Mouse (Mus musculus) myocyte (in vitro differentiated cells): ENCODE measurements around the gene Kif19a. TPM values are rescaled to one million over a fixed set of nuclear protein-coding genes. Genes with fewer than 3 reads are reported as not detected.

Experiments
- H3K27me3 ChIP-seq: one replicate; pipeline ENCODE4 v1.6.1; 2011; ENCODE audit not compliant: control insufficient read depth, insufficient read depth, insufficient read length
- H3K36me3 ChIP-seq: one replicate; pipeline ENCODE4 v1.6.1; 2011; ENCODE audit not compliant: control insufficient read depth, insufficient read depth
- H3K4me2 ChIP-seq: one replicate; pipeline ENCODE4 v1.6.1; 2011; ENCODE audit warnings: low read depth, control low read depth
- H3K4me3 ChIP-seq: one replicate; pipeline ENCODE4 v1.5.1; 2011; ENCODE audit warnings: mild to moderate bottlenecking, control low read depth, moderate library complexity
- H3K79me2 ChIP-seq: one replicate; pipeline ENCODE4 v1.6.1; 2011; ENCODE audit not compliant: control insufficient read depth, insufficient read depth
- H3ac ChIP-seq: one replicate; pipeline ENCODE4 v1.6.1; 2011; ENCODE audit not compliant: control insufficient read depth, insufficient read length
- CEBPB ChIP-seq: IDR thresholded peaks from 2 replicates; pipeline ENCODE4 v1.6.1; 2011; ENCODE audit warnings: mild to moderate bottlenecking, moderate library complexity; ENCODE audit not compliant: poor library complexity, insufficient read depth, severe bottlenecking
- E2F4 ChIP-seq: IDR thresholded peaks from one replicate; pipeline ENCODE4 v1.6.1; 2011; ENCODE audit warnings: mild to moderate bottlenecking, control low read depth, moderate library complexity; ENCODE audit not compliant: insufficient read depth
- MAX ChIP-seq: IDR thresholded peaks from one replicate; pipeline ENCODE4 v1.6.1; 2011; ENCODE audit warnings: low read depth, mild to moderate bottlenecking, control low read depth
- MYOD1 ChIP-seq, 3 experiments: IDR thresholded peaks; one replicate each; pipeline ENCODE4 v1.6.1; 2011; ENCODE audit warnings: control low read depth in 2 of 3, low read depth in 2 of 3, mild to moderate bottlenecking in 2 of 3, moderate library complexity in 1 of 3; ENCODE audit not compliant: insufficient read length in 2 of 3, control insufficient read depth in 1 of 3
- MYOG ChIP-seq, 3 experiments: IDR thresholded peaks; one replicate each; pipeline ENCODE4 v1.6.1; 2011; ENCODE audit warnings: control low read depth in 2 of 3, low read depth in 2 of 3, mild to moderate bottlenecking in 2 of 3; ENCODE audit not compliant: insufficient read length in 2 of 3, control insufficient read depth in 1 of 3, insufficient read depth in 1 of 3
- POLR2A ChIP-seq: IDR thresholded peaks from one replicate; pipeline ENCODE4 v1.6.1; 2011; ENCODE audit warnings: low read depth, mild to moderate bottlenecking, control low read depth, moderate library complexity; ENCODE audit not compliant: insufficient read length
- POLR2AphosphoS2 ChIP-seq: IDR thresholded peaks from one replicate; pipeline ENCODE4 v1.6.1; 2011; ENCODE audit warnings: low read depth, control low read depth; ENCODE audit not compliant: insufficient read length
- REST ChIP-seq: IDR thresholded peaks from one replicate; pipeline ENCODE4 v1.6.1; 2011; ENCODE audit warnings: mild to moderate bottlenecking, control low read depth, moderate library complexity; ENCODE audit not compliant: insufficient read depth, insufficient read length
- SRF ChIP-seq: IDR thresholded peaks from one replicate; pipeline ENCODE4 v1.6.1; 2011; ENCODE audit warnings: low read depth; ENCODE audit not compliant: control insufficient read depth, insufficient read length
- TCF12 ChIP-seq: IDR thresholded peaks from one replicate; pipeline ENCODE4 v1.6.1; 2011; ENCODE audit warnings: mild to moderate bottlenecking, control low read depth; ENCODE audit not compliant: poor library complexity, insufficient read depth, severe bottlenecking
- TCF3 ChIP-seq: IDR thresholded peaks from one replicate; pipeline ENCODE4 v1.6.1; 2011; ENCODE audit warnings: low read depth, control low read depth; ENCODE audit not compliant: insufficient read length
- USF1 ChIP-seq: IDR thresholded peaks from one replicate; pipeline ENCODE4 v1.6.1; 2011; ENCODE audit warnings: low read depth, mild to moderate bottlenecking, control low read depth, moderate library complexity
- polyA plus RNA-seq: library from polyadenylated mRNA; unstranded; fragments of >200 nt; fragmentation: generic; extraction: Trizol; gene quantifications from one replicate; pipeline ENCODE4 v1.2.1, GENCODE M21; 2012; ENCODE audit warnings: missing spikeins

Gene Kif19a
- polyA plus RNA-seq, 1 experiment = 5.4 TPM

DNA sequence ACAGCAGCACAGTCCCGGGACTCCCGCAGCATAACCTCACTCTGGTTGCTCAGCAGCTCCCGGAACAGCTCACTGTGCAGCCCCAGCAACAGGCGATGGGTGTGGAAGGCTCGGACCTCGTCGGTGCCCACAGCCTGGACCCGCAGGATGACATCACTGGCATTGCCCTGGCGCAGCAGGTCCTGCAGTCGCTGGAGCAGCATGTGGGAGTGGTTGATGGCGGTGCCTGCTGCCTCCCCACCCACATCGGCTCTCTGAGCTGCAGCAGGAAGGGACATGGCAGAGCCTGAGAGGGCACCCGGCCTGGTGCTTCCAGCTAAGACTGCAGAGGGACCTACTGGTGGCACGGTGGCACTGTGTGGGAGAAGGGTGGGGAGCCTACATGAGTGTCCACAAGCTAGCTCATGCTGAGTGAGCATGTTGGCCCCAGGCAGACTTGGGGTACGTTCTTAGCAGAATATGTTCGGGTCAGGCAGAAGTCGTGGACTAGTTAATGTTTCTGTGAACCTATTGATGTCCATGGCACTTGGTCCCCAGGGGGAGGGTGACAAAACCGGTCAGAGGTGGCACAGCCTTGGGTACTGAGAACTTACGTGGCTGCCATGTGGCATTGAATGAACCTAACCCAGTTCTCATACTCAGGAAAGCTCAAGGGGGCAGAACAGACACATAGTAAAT lies 28.8 kb downstream of the Kif19a start:
- peak; percentile 61 for TF ChIP-seq POLR2AphosphoS2
- TF ChIP-seq MYOD1 (IDR thresholded peaks at IDR 0.05; ENCODE audit: control insufficient read depth in 1 of 3, insufficient read length in 2 of 3, low read depth in 2 of 3) = peak in 2 of 3 experiments; percentile 37 to 87
- TF ChIP-seq SRF = no peak
- peak; percentile 66 for TF ChIP-seq POLR2A
- no peak for TF ChIP-seq TCF3
- TF ChIP-seq E2F4 = no peak
- no peak for TF ChIP-seq MAX
- peak in 2 of 3 experiments; percentile 83 to 87 for TF ChIP-seq MYOG (IDR thresholded peaks at IDR 0.05; ENCODE audit: control insufficient read depth in 1 of 3, insufficient read depth in 1 of 3, insufficient read length in 2 of 3, low read depth in 2 of 3)
- no peak for TF ChIP-seq CEBPB
- no peak for TF ChIP-seq TCF12
- TF ChIP-seq REST = no peak
- no peaks in the 10 kb centered on the region for H3K79me2 ChIP-seq
- peak overlapping the region; percentile 9 for H3K4me3 ChIP-seq
- H3ac ChIP-seq = no peak overlapping the region
- peak overlapping the region; percentile 75 for H3K4me2 ChIP-seq
- H3K36me3 ChIP-seq = no peaks in the 10 kb centered on the region
- no peaks in the 10 kb centered on the region for H3K27me3 ChIP-seq

GRCm38 (mm10) chr11:114794691-114795090 lies 29.5 kb downstream of the Kif19a start:
- no peak overlapping the region for H3ac ChIP-seq
- peak overlapping the region; percentile 75 for H3K4me2 ChIP-seq

GRCm38 (mm10) chr11:114795231-114795746 lies 30.1 kb downstream of the Kif19a start:
- H3K4me2 ChIP-seq = peak overlapping the region; percentile 75
- no peak overlapping the region for H3K4me3 ChIP-seq
- TF ChIP-seq MYOG (IDR thresholded peaks at IDR 0.05; ENCODE audit: control insufficient read depth in 1 of 3, insufficient read depth in 1 of 3, insufficient read length in 2 of 3, low read depth in 2 of 3) (peak; percentile 83 to 98 (median 95)), POLR2AphosphoS2 (peak; percentile 14), SRF (no peak), MYOD1 (IDR thresholded peaks at IDR 0.05; ENCODE audit: control insufficient read depth in 1 of 3, insufficient read length in 2 of 3, low read depth in 2 of 3) (peak; percentile 81 to 97 (median 97)), TCF12 (peak; percentile 68), POLR2A (peak; percentile 61), MAX (no peak), TCF3 (peak; percentile 72), USF1 (no peak)
- no peaks in the 10 kb centered on the region for H3K36me3 ChIP-seq
- H3K79me2 ChIP-seq = no peaks in the 10 kb centered on the region
- no peaks in the 10 kb centered on the region for H3K27me3 ChIP-seq
- H3ac ChIP-seq = no peak overlapping the region

More at GRCm38 (mm10) chr11:114794691-114795090, 29.5 kb downstream of the Kif19a start:
- no peaks in the 10 kb centered on the region for H3K79me2 ChIP-seq
- H3K27me3 ChIP-seq = no peaks in the 10 kb centered on the region
- no peak overlapping the region for H3K4me3 ChIP-seq
- TF ChIP-seq E2F4 (no peak), CEBPB (peak; percentile 54; the same call in 1 of the 2 replicates)
- no peaks in the 10 kb centered on the region for H3K36me3 ChIP-seq

GRCm38 (mm10) chr11:114795848-114796322 lies 30.7 kb downstream of the Kif19a start, which contains the start of gene Btbd17:
Gene Btbd17, minus strand, starts transcription at chr11:114795945.
- H3K79me2 ChIP-seq = no peaks in the 10 kb centered on the region
- H3ac ChIP-seq = no peak within 1 kb of the TSS
- no peaks in the 10 kb centered on the region for H3K27me3 ChIP-seq
- H3K4me2 ChIP-seq = peak within 1 kb of the TSS; percentile 75
- no peaks in the 10 kb centered on the region for H3K36me3 ChIP-seq
- TF ChIP-seq SRF (no peak), MYOD1 (IDR thresholded peaks at IDR 0.05; ENCODE audit: control insufficient read depth in 1 of 3, insufficient read length in 2 of 3, low read depth in 2 of 3) (no peak), POLR2AphosphoS2 (no peak)
- no peak within 1 kb of the TSS for H3K4me3 ChIP-seq

- H3K4me3 ChIP-seq = no peak overlapping the region
- H3K36me3 ChIP-seq = no peaks in the 10 kb centered on the region
- no peak overlapping the region for H3ac ChIP-seq
- H3K79me2 ChIP-seq = no peaks in the 10 kb centered on the region
- no peak overlapping the region for H3K4me2 ChIP-seq
- no peak for TF ChIP-seq MAX
- TF ChIP-seq E2F4 = no peak
- no peak for TF ChIP-seq MYOD1 (IDR thresholded peaks at IDR 0.05; ENCODE audit: control insufficient read depth in 1 of 3, insufficient read length in 2 of 3, low read depth in 2 of 3)
- TF ChIP-seq POLR2AphosphoS2 = no peak
- no peak for TF ChIP-seq REST
- TF ChIP-seq MYOG (IDR thresholded peaks at IDR 0.05; ENCODE audit: control insufficient read depth in 1 of 3, insufficient read depth in 1 of 3, insufficient read length in 2 of 3, low read depth in 2 of 3) = no peak
- H3K27me3 ChIP-seq = no peaks in the 10 kb centered on the region
These were observed 32.0 kb downstream of the Kif19a start for GRCm38 (mm10) chr11:114797176-114797575.
